Mouse (Mus musculus) liver, adult 2 months (tissue): ENCODE data around the gene Trappc13.

Experiments used
- CTCF ChIP-seq: fragments of 200-500 bp; IDR thresholded peaks from 2 replicates; pipeline ENCODE4 v1.5.1; 2011; ENCODE audit warnings: low read depth, low read length, control low read depth
- POLR2A ChIP-seq: fragments of 200-500 bp; IDR thresholded peaks from 2 replicates; pipeline ENCODE4 v1.6.1; 2011; ENCODE audit warnings: low read length, control low read depth; ENCODE audit not compliant: insufficient read depth; ENCODE audit errors: extremely low read depth

DNA sequence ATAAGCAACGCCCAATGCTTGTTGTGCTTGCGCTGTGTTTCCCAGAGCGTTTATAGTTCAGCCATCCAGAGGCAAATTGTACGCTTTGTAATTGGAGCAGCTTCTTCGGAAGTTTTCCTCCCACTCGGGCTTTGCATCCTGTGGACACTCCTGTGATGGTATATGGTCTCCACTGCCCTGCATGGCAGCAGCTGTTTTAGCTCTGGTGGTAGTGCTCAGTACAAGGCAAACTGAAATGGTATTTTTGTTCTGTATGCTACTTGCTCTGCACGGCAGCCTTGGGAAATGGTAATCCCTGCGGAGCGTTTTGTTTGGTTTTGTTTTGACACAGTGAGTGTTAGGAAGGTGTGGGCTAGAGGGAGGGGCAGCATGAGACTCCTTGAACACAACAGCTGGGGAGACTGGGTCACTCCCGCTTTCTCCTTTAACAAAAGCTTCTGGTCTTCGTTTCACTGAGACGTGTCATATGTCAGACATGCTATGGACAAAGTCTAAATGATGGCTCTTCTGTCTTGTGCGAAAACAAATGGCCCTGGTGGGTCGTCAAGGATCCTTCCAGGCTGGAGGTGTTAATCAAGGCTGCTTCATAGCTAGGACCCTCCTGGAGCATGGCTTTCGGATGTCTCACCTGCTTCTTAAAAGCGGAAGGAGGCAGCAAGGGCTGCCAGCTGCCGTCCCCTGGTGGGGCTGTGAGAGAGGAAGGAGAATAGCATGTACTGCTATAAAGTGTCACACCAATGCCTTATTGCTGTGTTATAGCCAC is 56.0 kb downstream of the Trappc13 start:
- no peak for TF ChIP-seq CTCF
- no peak for TF ChIP-seq POLR2A
